Mouse (Mus musculus) heart, postnatal 4 days (tissue): ENCODE measurements at regions not wholly inside any gene's neighbourhood (a gene's known extent, or its start where the extent isn't known, plus 50 kb on each side); places are given as distances from the start of the nearest gene placed in this dataset.

Experiments
- DNase-seq: peaks from one replicate; pipeline ENCODE4 v3.0.0; 2021

GRCm38 (mm10) chr19:52534758-52535157 lies 270.7 kb downstream of the Ins1 start:
- DNase-seq = no peak

- DNase-seq = no peak
These were observed 261.4 kb downstream of the Ins1 start for GRCm38 (mm10) chr19:52525509-52525908.

GRCm38 (mm10) chr19:52503331-52503730 lies 239.2 kb downstream of the Ins1 start:
- no peak for DNase-seq
